Mouse (Mus musculus): Measurements from ENCODE around the gene Olfr1297. TPM values are rescaled to one million over a fixed set of nuclear protein-coding genes. Genes with fewer than 3 reads are reported as not detected.

Gene Olfr1297
- total RNA-seq (2021) = not detected

DNA sequence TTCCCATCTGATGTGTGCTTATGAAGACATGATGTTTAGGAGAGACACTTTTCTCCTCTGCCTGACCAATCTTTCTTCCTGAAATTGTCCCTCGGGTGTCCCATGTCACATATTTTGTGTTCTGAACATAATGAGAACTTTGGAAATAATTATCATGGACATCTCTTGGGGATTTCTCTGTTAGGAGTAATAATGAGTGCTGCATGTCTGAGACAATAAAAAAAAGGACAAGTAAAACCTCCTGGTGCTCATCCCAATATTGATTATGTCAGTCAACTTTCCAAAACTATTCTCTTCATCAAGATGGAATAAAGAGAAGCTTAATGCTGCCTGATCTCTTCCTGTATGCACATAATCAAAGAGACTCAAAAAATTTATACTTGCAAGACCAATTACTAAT lies at the start of gene Olfr1297:
Gene Olfr1297, minus strand, starts transcription at position 101 of the 400 bp plus-strand sequence.
- DNase-seq = no peak

DNA sequence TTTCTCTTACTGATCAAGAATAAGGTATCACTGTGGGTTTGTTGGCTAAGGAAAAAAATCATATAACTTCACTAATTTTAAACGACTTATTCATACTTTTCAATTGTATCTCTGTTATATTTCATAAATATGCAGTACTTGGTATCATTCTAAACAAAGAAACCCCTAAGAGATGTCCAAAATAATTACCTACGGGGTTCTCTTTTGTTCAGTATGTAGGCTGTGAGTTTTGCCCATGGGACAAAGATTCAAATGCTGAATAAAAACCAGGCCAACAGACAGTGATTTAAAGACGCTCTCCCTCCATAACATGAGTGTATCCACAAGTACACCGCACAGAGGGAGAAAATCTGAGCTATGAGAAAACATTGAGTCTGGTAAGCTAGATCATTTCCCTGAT lies 34.8 kb upstream of the Olfr1297 start, which contains the start of gene Olfr1299:
Gene Olfr1299, plus strand, starts transcription at position 301 of the 400 bp plus-strand sequence.
- no peak for DNase-seq

DNA sequence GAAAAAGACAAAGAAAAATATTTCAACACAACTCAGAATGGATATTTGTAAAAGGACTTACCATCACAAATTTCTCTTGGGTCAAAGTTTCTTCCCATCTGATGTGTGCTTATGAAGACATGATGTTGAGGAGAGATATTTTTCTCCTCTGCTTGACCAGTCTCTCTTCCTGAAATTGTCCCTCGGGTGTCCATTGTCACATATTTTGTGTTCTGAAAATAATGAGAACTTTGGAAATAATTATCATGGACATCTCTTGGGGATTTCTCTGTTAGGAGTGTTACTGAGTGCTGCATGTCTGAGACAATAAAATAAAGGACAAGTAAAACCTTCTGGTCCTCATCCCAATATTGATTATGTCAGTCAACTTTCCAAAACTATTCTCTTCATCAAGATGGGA lies 22.8 kb upstream of the Olfr1297 start, which contains the start of gene Olfr1298:
Gene Olfr1298, minus strand, starts transcription at position 101 of the 400 bp plus-strand sequence.
- DNase-seq = no peak

DNA sequence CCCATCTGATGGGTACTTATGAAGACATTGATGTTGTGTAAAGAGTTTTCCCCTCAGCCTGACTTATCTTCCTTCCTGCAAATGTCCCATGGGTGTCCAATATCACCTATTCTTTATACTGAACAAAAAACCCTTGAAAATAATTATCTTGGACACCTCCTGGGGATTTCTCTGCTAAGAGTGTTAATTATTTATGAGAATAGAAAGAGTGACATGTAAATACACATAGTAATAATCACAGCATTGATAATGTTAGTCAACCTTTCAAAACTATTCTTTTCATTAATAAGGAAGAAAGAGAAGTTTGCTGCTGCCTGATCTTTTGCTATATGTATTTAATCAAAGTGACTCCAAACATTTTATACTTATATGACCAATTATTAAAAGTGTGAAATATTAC lies 56.7 kb downstream of the Olfr1297 start, which contains the start of gene Olfr1295:
Gene Olfr1295, minus strand, starts transcription at position 101 of the 400 bp plus-strand sequence.
- no peak for DNase-seq

Other genes starting within 250 kb of the Olfr1297 start
- gene Olfr1286, start 203.4 kb downstream of the Olfr1297 start, total RNA-seq (2021) = not detected
- not detected for gene Olfr1287, start 177.4 kb downstream of the Olfr1297 start, total RNA-seq (2021)
- not detected for gene Olfr1288, start 152.4 kb downstream of the Olfr1297 start, total RNA-seq (2021)
- not detected for gene Olfr1289, start 145.7 kb downstream of the Olfr1297 start, total RNA-seq (2021)
- gene Olfr1290, start 132.7 kb downstream of the Olfr1297 start, total RNA-seq (2021) = not detected
- not detected for gene Olfr1291-ps1, start 129.3 kb downstream of the Olfr1297 start, total RNA-seq (2021)
- gene Olfr1293-ps, start 101.3 kb downstream of the Olfr1297 start, total RNA-seq (2021) = not detected
- gene Olfr1294, start 86.2 kb downstream of the Olfr1297 start, total RNA-seq (2021) = not detected
- gene Olfr1295, start 56.8 kb downstream of the Olfr1297 start, total RNA-seq (2021) = not detected
- not detected for gene Olfr1298, start 22.7 kb upstream of the Olfr1297 start, total RNA-seq (2021)
- gene Olfr1299, start 34.9 kb upstream of the Olfr1297 start, total RNA-seq (2021) = not detected
- not detected for gene Olfr1301, start 124.5 kb upstream of the Olfr1297 start, total RNA-seq (2021)
- not detected for gene Olfr1302, start 150.9 kb upstream of the Olfr1297 start, total RNA-seq (2021)
- not detected for gene Olfr1303, start 193.8 kb upstream of the Olfr1297 start, total RNA-seq (2021)

Measured in heart, postnatal 4 days (tissue).